Mouse (Mus musculus) liver, adult 2 months (tissue): ENCODE measurements at regions not wholly inside any gene's neighbourhood (a gene's known extent, or its start where the extent isn't known, plus 50 kb on each side); places are given as distances from the start of the nearest gene placed in this dataset.

Experiments used
- DNase-seq: peaks from one replicate; pipeline ENCODE4 v3.0.0-alpha.2; 2011; ENCODE audit warnings: low read depth, low spot score; ENCODE audit errors: extremely low read depth
- H3K27ac ChIP-seq: fragments of 200-500 bp; replicated peaks from 2 replicates; pipeline ENCODE4 v1.5.1; 2012; ENCODE audit warnings: low read depth, mild to moderate bottlenecking, control low read depth, inconsistent platforms, low read length; ENCODE audit not compliant: insufficient read depth
- H3K27me3 ChIP-seq: fragments of 200-500 bp; 2 replicates; pipeline ENCODE4 v1.6.1; 2012; ENCODE audit warnings: mild to moderate bottlenecking, moderate library complexity, low read length, inconsistent platforms; ENCODE audit not compliant: control insufficient read depth, insufficient read depth
- H3K36me3 ChIP-seq: fragments of 200-500 bp; 2 replicates; pipeline ENCODE4 v1.6.1; 2012; ENCODE audit warnings: low read length, inconsistent platforms; ENCODE audit not compliant: control insufficient read depth, insufficient read depth
- H3K4me1 ChIP-seq: fragments of 200-500 bp; 2 replicates; pipeline ENCODE4 v1.6.1; 2011; ENCODE audit warnings: low read length; ENCODE audit not compliant: control insufficient read depth, insufficient read depth
- H3K4me3 ChIP-seq: fragments of 200-500 bp; 2 replicates; pipeline ENCODE4 v1.5.1; 2011; ENCODE audit warnings: low read depth, mild to moderate bottlenecking, control low read depth, low read length, moderate library complexity; ENCODE audit not compliant: insufficient read depth
- H3K79me2 ChIP-seq: fragments of 200-500 bp; 2 replicates; pipeline ENCODE4 v1.6.1; 2012; ENCODE audit warnings: inconsistent platforms, mild to moderate bottlenecking, low read length, moderate library complexity; ENCODE audit not compliant: control insufficient read depth, insufficient read depth
- H3K9ac ChIP-seq: fragments of 200-500 bp; 2 replicates; pipeline ENCODE4 v1.6.1; 2012; ENCODE audit warnings: low read depth, mild to moderate bottlenecking, control low read depth, inconsistent platforms, low read length
- CTCF ChIP-seq: fragments of 200-500 bp; IDR thresholded peaks from 2 replicates; pipeline ENCODE4 v1.5.1; 2011; ENCODE audit warnings: low read depth, low read length, control low read depth
- POLR2A ChIP-seq: fragments of 200-500 bp; IDR thresholded peaks from 2 replicates; pipeline ENCODE4 v1.6.1; 2011; ENCODE audit warnings: low read length, control low read depth; ENCODE audit not compliant: insufficient read depth; ENCODE audit errors: extremely low read depth
- WGBS: fragments of 180-500 bp; shearing (Covaris S2); methylation state at CpG from one replicate; pipeline ENCODE4 v1.1.7; 2018; 5-methylcytosine and 5-hydroxymethylcytosine counted together

DNA sequence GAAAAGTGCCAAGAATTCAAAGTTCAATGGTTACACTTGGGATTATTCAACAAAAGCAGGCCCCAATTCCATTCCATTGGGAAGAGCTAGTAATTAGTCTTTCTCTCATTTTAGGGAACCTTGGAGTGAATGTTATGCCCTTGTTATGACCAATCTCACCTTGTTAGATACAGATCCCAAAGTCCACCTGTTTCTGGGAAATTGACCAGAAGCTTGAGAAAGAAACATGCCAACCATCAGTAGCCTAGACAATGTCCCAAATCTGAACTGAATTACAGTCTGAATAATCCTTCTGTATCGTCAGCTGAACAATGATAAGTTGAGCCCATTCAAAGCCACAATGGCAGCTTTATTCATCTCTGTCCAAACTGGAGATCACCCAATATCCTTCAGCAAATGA, 2010.4 kb upstream of the Cdh20 start:
- TF ChIP-seq POLR2A (no peak), CTCF (no peak)
- Histone ChIP-seq H3K36me3 (no peaks in the 10 kb centered on the region), H3K79me2 (no peaks in the 10 kb centered on the region), H3K4me1 (no peaks in the 10 kb centered on the region), H3K4me3 (no peak overlapping the region), H3K27me3 (no peaks in the 10 kb centered on the region), H3K27ac (no peak overlapping the region), H3K9ac (no peak overlapping the region)
- WGBS, result 66% methylated on average over 1 of the region's 1 CpGs
- peak; percentile 57 for DNase-seq
